Mouse (Mus musculus) MEL (cell line): ENCODE results near the gene Rhot1. TPM values are rescaled to one million over a fixed set of nuclear protein-coding genes. Genes with fewer than 3 reads are reported as not detected.

Experiments
- DNase-seq: peaks from one replicate; pipeline ENCODE4 v3.0.0; 2011; ENCODE audit warnings: low read depth, low spot score
- H3K27ac ChIP-seq: 2 replicates; pipeline ENCODE4 v1.5.1; 2012; ENCODE audit warnings: low read depth, mild to moderate bottlenecking, control low read depth, low read length, moderate library complexity; ENCODE audit not compliant: control insufficient read depth
- H3K27me3 ChIP-seq, 2 experiments: fragments of 150-350 bp in 1 of 2; sonication (generic) in 1 of 2; 2 replicates each; pipeline ENCODE4 v1.6.1; 2012; ENCODE audit warnings: low read length in 2 of 2, mild to moderate bottlenecking in 2 of 2, improper control_type of control experiment in 1 of 2, moderate library complexity in 1 of 2; ENCODE audit not compliant: insufficient read depth in 2 of 2, control insufficient read depth in 1 of 2
- H3K36me3 ChIP-seq, 2 experiments: 2 replicates each; pipeline ENCODE4 v1.6.1; 2012 to 2014; ENCODE audit warnings: low read length in 2 of 2, improper control_type of control experiment in 1 of 2, inconsistent platforms in 1 of 2, mild to moderate bottlenecking in 1 of 2; ENCODE audit not compliant: insufficient read depth in 2 of 2, control insufficient read depth in 1 of 2
- H3K4me1 ChIP-seq, 2 experiments: fragments of 150-350 bp in 1 of 2; sonication (generic) in 1 of 2; 2 replicates each; pipeline ENCODE4 v1.6.1; 2012; ENCODE audit warnings: low read length in 2 of 2, improper control_type of control experiment in 1 of 2, mild to moderate bottlenecking in 1 of 2; ENCODE audit not compliant: insufficient read depth in 2 of 2, control insufficient read depth in 1 of 2
- H3K4me3 ChIP-seq, 2 experiments: fragments of 150-350 bp in 1 of 2; sonication (generic) in 1 of 2; 2 replicates each; pipeline ENCODE4 v1.5.1; 2012; ENCODE audit warnings: low read depth in 2 of 2, low read length in 2 of 2, mild to moderate bottlenecking in 2 of 2, moderate library complexity in 2 of 2, control low read depth in 1 of 2, improper control_type of control experiment in 1 of 2; ENCODE audit not compliant: control insufficient read depth in 1 of 2, insufficient read depth in 1 of 2
- H3K79me2 ChIP-seq: 2 replicates; pipeline ENCODE4 v1.6.1; 2012; ENCODE audit warnings: mild to moderate bottlenecking, low read length, moderate library complexity; ENCODE audit not compliant: control insufficient read depth, poor library complexity, insufficient read depth
- H3K9ac ChIP-seq: 2 replicates; pipeline ENCODE4 v1.6.1; 2012; ENCODE audit warnings: low read depth, mild to moderate bottlenecking, control low read depth, low read length, moderate library complexity; ENCODE audit not compliant: control insufficient read depth, poor library complexity, severe bottlenecking
- H3K9me3 ChIP-seq: fragments of 150-350 bp; sonication (generic); replicated peaks from 2 replicates; pipeline ENCODE4 v1.6.1; 2012; ENCODE audit warnings: mild to moderate bottlenecking, low read length, improper control_type of control experiment, moderate library complexity; ENCODE audit not compliant: insufficient read depth
- CTCF ChIP-seq, 3 experiments: IDR thresholded peaks in 2 of 3; conservative IDR thresholded peaks in 1 of 3; 2 replicates each; pipeline ENCODE4 v1.5.1; 2011 to 2012; ENCODE audit warnings: low read length in 3 of 3, low read depth in 2 of 3, mild to moderate bottlenecking in 2 of 3, improper control_type of control experiment in 1 of 3, inconsistent platforms in 1 of 3, mixed read lengths in 1 of 3, moderate library complexity in 1 of 3; ENCODE audit not compliant: control insufficient read depth in 1 of 3, insufficient read depth in 1 of 3, poor library complexity in 1 of 3, severe bottlenecking in 1 of 3
- ELF1 ChIP-seq: IDR thresholded peaks from 2 replicates; pipeline ENCODE4 v1.6.1; 2014; ENCODE audit warnings: low read depth, mild to moderate bottlenecking, inconsistent platforms, low read length, improper control_type of control experiment, moderate library complexity
- GATA1 ChIP-seq: IDR thresholded peaks from 2 replicates; pipeline ENCODE4 v1.6.1; 2011; ENCODE audit warnings: low read depth, low read length, improper control_type of control experiment
- MAX ChIP-seq: IDR thresholded peaks from 2 replicates; pipeline ENCODE4 v1.6.1; 2011; ENCODE audit warnings: low read length, improper control_type of control experiment
- MYC ChIP-seq: IDR thresholded peaks from 2 replicates; pipeline ENCODE4 v1.6.1; 2011; ENCODE audit warnings: low read depth, mild to moderate bottlenecking, low read length, improper control_type of control experiment, moderate library complexity
- POLR2A ChIP-seq, 2 experiments: IDR thresholded peaks; 2 replicates each; pipeline ENCODE4 v1.6.1; 2011 to 2012; ENCODE audit warnings: low read length in 2 of 2, mild to moderate bottlenecking in 2 of 2, control low read depth in 1 of 2, improper control_type of control experiment in 1 of 2, low read depth in 1 of 2, moderate library complexity in 1 of 2; ENCODE audit not compliant: control insufficient read depth in 1 of 2, insufficient read depth in 1 of 2, poor library complexity in 1 of 2
- POLR2AphosphoS5 ChIP-seq: IDR thresholded peaks from 2 replicates; pipeline ENCODE4 v1.6.1; 2012; ENCODE audit warnings: low read depth, borderline replicate concordance, mild to moderate bottlenecking, inconsistent platforms, low read length, moderate library complexity, mixed read lengths
- RCOR1 ChIP-seq: IDR thresholded peaks from 2 replicates; pipeline ENCODE4 v1.6.1; 2012; ENCODE audit warnings: low read depth, mild to moderate bottlenecking, inconsistent platforms, low read length, improper control_type of control experiment
- SMC3 ChIP-seq: IDR thresholded peaks from 2 replicates; pipeline ENCODE4 v1.6.1; 2011; ENCODE audit warnings: low read depth, low read length, improper control_type of control experiment
- TBP ChIP-seq: IDR thresholded peaks from 2 replicates; pipeline ENCODE4 v1.8.0; 2011; ENCODE audit warnings: low read depth, low read length, improper control_type of control experiment
- USF2 ChIP-seq, 2 experiments: IDR thresholded peaks; 2 replicates each; pipeline ENCODE4 v1.6.1; 2011 to 2012; ENCODE audit warnings: improper control_type of control experiment in 2 of 2, low read length in 2 of 2, borderline replicate concordance in 1 of 2, inconsistent platforms in 1 of 2, low read depth in 1 of 2, mild to moderate bottlenecking in 1 of 2; ENCODE audit not compliant: insufficient read depth in 1 of 2
- polyA plus RNA-seq, 2 experiments: library from polyadenylated mRNA; stranded (reverse) in 1 of 2; unstranded in 1 of 2; fragments of >175 nt in 1 of 2; fragments of >200 nt in 1 of 2; gene quantifications; 2 replicates each; pipeline versions ENCODE4 v1.2.1 to v1.2.4; 2012; ENCODE audit warnings: low replicate concordance in 2 of 2, low read depth in 1 of 2; ENCODE audit not compliant: insufficient read length in 2 of 2, insufficient read depth in 1 of 2, missing spikeins in 1 of 2
- total RNA-seq: library from RNA; depleted of rRNA; stranded (reverse); fragments of 300-350 nt; gene quantifications from 2 replicates; pipeline ENCODE4 v1.2.3, GENCODE M21; 2012

The Rhot1 gene
- total and polyA plus RNA-seq, 3 experiments = 43.7 to 919 (median 44.3) TPM

DNA sequence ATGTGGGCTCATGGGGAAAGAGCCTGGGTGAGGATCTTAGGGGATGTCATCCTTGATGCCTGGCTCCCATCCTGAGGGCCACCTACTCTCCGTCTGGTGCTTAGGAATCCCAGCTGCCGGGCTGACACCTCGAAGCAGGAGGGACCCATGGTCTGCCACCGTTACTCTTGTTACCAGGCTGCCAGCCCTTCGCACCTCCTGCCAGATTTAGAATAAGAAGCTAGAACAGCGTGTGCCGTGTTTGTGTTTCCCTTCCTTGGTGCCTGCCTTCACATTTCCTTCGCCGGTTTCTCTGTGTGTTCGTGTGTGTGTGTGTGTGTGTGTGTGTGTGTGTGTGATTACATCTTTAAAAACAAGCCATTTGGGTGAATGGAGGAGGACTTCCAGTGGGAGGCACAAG is 96.0 kb downstream of the Rhot1 start:
- Histone ChIP-seq H3K4me3 (no peak overlapping the region), H3K36me3 (no peaks in the 10 kb centered on the region; a peak in 1 of 4 replicates), H3K79me2 (no peaks in the 10 kb centered on the region), H3K27me3 (no peaks in the 10 kb centered on the region), H3K4me1 (no peaks in the 10 kb centered on the region), H3K27ac (no peak overlapping the region), H3K9me3 (no peaks in the 10 kb centered on the region)
- TF ChIP-seq POLR2AphosphoS5 = no peak
- TF ChIP-seq, all 39 proteins: peak for 0
- H3K9ac ChIP-seq = no peak overlapping the region
- no peak for DNase-seq

GRCm38 (mm10) chr11:80308537-80308936 is 99.7 kb downstream of the Rhot1 start:
- no peak overlapping the region for H3K27ac ChIP-seq
- no peaks in the 10 kb centered on the region for H3K36me3 ChIP-seq
- no peak overlapping the region for H3K4me3 ChIP-seq
- no peaks in the 10 kb centered on the region for H3K79me2 ChIP-seq
- no peak overlapping the region for H3K9ac ChIP-seq
- no peaks in the 10 kb centered on the region for H3K9me3 ChIP-seq
- TF ChIP-seq ELF1 (no peak), GATA1 (no peak), MYC (no peak), CTCF (IDR thresholded peaks at IDR 0.05 in 2 of 3, conservative IDR thresholded peaks at IDR 0.05 in 1 of 3; ENCODE audit: control insufficient read depth in 1 of 3, insufficient read depth in 1 of 3, low read depth in 2 of 3, low read length in 3 of 3, poor library complexity in 1 of 3, severe bottlenecking in 1 of 3) (no peak), SMC3 (no peak), POLR2A (IDR thresholded peaks at IDR 0.05; ENCODE audit: control insufficient read depth in 1 of 2, insufficient read depth in 1 of 2, low read depth in 1 of 2, low read length in 2 of 2, poor library complexity in 1 of 2) (no peak)
- DNase-seq = no peak
- H3K27me3 ChIP-seq = no peaks in the 10 kb centered on the region
- no peaks in the 10 kb centered on the region for H3K4me1 ChIP-seq

DNA sequence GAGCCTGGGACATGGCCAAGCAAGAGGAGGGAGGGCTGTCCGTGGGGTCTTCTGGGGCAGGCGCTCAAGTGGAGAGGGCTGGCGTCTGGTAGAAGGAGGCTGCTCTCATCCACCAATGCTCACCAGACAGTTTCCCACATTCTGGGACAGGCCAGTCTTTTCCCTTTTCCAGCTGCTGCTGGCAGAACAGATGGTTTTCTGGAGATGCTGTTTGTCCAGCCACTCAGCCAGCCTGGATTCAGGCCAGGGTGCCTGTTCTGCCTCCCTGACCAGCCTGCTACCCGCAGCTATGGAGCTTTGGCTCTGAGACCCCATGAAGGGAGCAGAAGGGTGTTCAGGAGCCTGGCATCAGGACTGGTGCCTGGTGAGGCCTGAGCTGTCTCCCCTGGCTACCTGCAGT is 102.5 kb downstream of the Rhot1 start:
- no peaks in the 10 kb centered on the region for H3K27me3 ChIP-seq
- TF ChIP-seq RCOR1 (no peak), USF2 (IDR thresholded peaks at IDR 0.05; ENCODE audit: borderline replicate concordance in 1 of 2, insufficient read depth in 1 of 2, low read depth in 1 of 2, low read length in 2 of 2) (no peak), MAX (no peak), TBP (no peak)
- DNase-seq = no peak
- H3K9me3 ChIP-seq = no peaks in the 10 kb centered on the region
- H3K4me3 ChIP-seq = no peak overlapping the region
- H3K79me2 ChIP-seq = no peaks in the 10 kb centered on the region
- H3K27ac ChIP-seq = no peak overlapping the region
- H3K36me3 ChIP-seq = no peaks in the 10 kb centered on the region
- H3K4me1 ChIP-seq = peaks cover 0 to 4% of the 10 kb centered on the region in 2 experiments; a peak in 2 of 4 replicates
- no peak overlapping the region for H3K9ac ChIP-seq
